Mouse (Mus musculus): ENCODE results near the gene Edem3. TPM values are rescaled to one million over a fixed set of nuclear protein-coding genes. Genes with fewer than 3 reads are reported as not detected.
"Not testable (repeated sequence)": the region's sequence is repeated elsewhere in the genome, so short reads cannot be mapped to it uniquely, and the experiment has no call there.

Edem3 gene
- polyA plus RNA-seq, 1 experiment from 2014 or later = 8.5 TPM

DNA sequence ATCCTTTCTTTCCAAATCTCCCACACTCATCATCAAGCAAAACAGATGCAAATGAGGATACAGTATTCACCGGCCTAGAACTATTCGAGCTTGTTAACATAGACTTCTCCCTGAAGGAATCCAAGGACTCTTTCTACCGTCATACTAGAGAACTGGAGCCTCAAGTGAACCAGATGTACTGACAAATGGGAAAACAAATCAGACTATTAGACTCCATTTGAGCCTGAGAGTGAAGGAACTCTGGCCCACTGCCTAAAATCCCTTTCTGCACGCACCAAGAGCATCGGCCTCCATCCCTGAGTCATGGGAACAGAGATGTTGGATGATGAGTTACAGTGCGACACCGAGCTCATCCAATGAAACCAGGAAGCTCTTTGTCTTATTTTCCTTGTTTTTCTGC, 69.9 kb downstream of the Edem3 start:
- Histone ChIP-seq H3K4me2 (replicated peaks; ENCODE audit: low read depth) (no peak overlapping the region), H3K4me1 (replicated peaks; ENCODE audit: control insufficient read depth, insufficient read depth, low read length) (no peaks in the 10 kb centered on the region), H3K9ac (ENCODE audit: low read depth, low read length) (no peak overlapping the region), H3K27me3 (replicated peaks; ENCODE audit: control insufficient read depth, insufficient read depth, low read length) (no peaks in the 10 kb centered on the region), H3K27ac (ENCODE audit: low read depth, low read length) (no peak overlapping the region), H3K4me3 (ENCODE audit: low read depth, low read length) (no peak overlapping the region), H3K9me3 (ENCODE audit: control insufficient read depth) (no peaks in the 10 kb centered on the region), H3K36me3 (ENCODE audit: control insufficient read depth, insufficient read depth) (no peaks in the 10 kb centered on the region)
- ATAC-seq = no peak
- no peak for TF ChIP-seq CTCF (IDR thresholded peaks at IDR 0.05; ENCODE audit: low read depth)
- WGBS = 63% methylated on average over 7 of the region's 7 CpGs

- ATAC-seq = no peak
- Histone ChIP-seq H3K27me3 (replicated peaks; ENCODE audit: control insufficient read depth, insufficient read depth, low read length) (no peaks in the 10 kb centered on the region), H3K4me3 (ENCODE audit: low read depth, low read length) (no peak overlapping the region), H3K4me1 (replicated peaks; ENCODE audit: control insufficient read depth, insufficient read depth, low read length) (no peaks in the 10 kb centered on the region), H3K27ac (ENCODE audit: low read depth, low read length) (no peak overlapping the region), H3K9me3 (ENCODE audit: control insufficient read depth) (no peaks in the 10 kb centered on the region), H3K9ac (ENCODE audit: low read depth, low read length) (no peak overlapping the region), H3K36me3 (ENCODE audit: control insufficient read depth, insufficient read depth) (no peaks in the 10 kb centered on the region), H3K4me2 (replicated peaks; ENCODE audit: low read depth) (no peak overlapping the region)
- TF ChIP-seq CTCF (IDR thresholded peaks at IDR 0.05; ENCODE audit: low read depth) = no peak
- 81% methylated on average over 3 of the region's 3 CpGs for WGBS
Observed at GRCm38 (mm10) chr1:151831791-151832190, 76.6 kb downstream of the Edem3 start.

- no peak for ATAC-seq
- Histone ChIP-seq H3K9ac (ENCODE audit: low read depth, low read length) (no peak overlapping the region), H3K27me3 (replicated peaks; ENCODE audit: control insufficient read depth, insufficient read depth, low read length) (no peaks in the 10 kb centered on the region), H3K4me2 (replicated peaks; ENCODE audit: low read depth) (no peak overlapping the region), H3K9me3 (ENCODE audit: control insufficient read depth) (no peaks in the 10 kb centered on the region), H3K36me3 (ENCODE audit: control insufficient read depth, insufficient read depth) (no peaks in the 10 kb centered on the region), H3K4me3 (ENCODE audit: low read depth, low read length) (no peak overlapping the region), H3K27ac (ENCODE audit: low read depth, low read length) (no peak overlapping the region), H3K4me1 (replicated peaks; ENCODE audit: control insufficient read depth, insufficient read depth, low read length) (no peaks in the 10 kb centered on the region)
- WGBS = 93% methylated on average over 4 of the region's 4 CpGs
- TF ChIP-seq CTCF (IDR thresholded peaks at IDR 0.05; ENCODE audit: low read depth) = no peak
Observed at GRCm38 (mm10) chr1:151835261-151835660, 80.1 kb downstream of the Edem3 start.

DNA sequence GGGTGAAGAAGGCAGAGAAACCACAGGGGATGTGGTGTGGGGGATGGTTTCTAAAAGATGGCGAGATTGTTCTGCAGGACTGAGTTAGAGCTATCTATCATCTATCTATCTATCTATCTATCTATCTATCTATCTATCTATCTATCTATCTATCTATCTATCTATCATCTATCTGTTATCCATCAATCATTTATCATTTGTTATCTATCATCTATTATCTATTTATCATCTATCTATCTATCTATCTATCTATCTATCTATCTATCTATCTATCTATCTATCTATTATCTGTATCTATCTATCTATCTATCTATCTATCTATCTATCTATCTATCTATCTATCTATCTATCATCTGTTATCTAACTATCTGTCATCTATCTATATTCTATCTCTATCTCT, 85.2 kb downstream of the Edem3 start:
- not testable (repeated sequence) for H3K4me1 ChIP-seq (replicated peaks; ENCODE audit: control insufficient read depth, insufficient read depth, low read length); ATAC-seq; H3K4me3 ChIP-seq (ENCODE audit: low read depth, low read length); H3K27ac ChIP-seq (ENCODE audit: low read depth, low read length); H3K4me2 ChIP-seq (replicated peaks; ENCODE audit: low read depth); H3K36me3 ChIP-seq (ENCODE audit: control insufficient read depth, insufficient read depth); H3K9me3 ChIP-seq (ENCODE audit: control insufficient read depth); H3K27me3 ChIP-seq (replicated peaks; ENCODE audit: control insufficient read depth, insufficient read depth, low read length); H3K9ac ChIP-seq (ENCODE audit: low read depth, low read length)
- WGBS = 100% methylated on average over 1 of the region's 1 CpGs

DNA sequence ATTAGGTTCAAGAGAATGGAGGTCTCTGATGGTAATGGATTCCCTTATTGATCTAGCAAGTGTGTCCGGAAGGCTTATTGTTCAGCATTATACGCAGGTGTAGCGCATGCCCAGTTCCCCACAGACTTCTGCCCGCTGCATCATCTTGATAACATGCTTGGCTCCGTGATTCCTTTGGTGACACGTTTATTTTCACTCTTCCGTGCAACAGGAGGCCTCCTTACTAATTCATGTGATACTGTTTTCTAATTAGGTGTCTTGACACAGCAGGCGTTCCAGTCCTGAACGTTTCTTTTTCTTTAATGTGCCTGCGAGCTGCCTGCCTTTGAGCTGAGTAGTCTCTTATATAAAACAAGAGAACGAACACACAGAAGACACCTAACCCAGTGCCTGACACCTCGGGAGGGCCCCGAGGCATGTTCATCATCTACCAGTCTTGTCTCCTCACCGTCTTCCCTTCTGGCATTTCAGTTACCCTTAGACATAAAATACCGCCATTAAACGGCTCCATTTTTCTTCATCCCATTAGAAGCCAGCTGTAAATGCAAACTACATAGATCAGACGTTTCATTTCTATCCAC, 90.2 kb downstream of the Edem3 start:
- 85% methylated on average over 17 of the region's 17 CpGs for WGBS
- ATAC-seq = no peak
- H3K27me3 ChIP-seq (replicated peaks; ENCODE audit: control insufficient read depth, insufficient read depth, low read length) = no peaks in the 10 kb centered on the region
- H3K4me3 ChIP-seq (ENCODE audit: low read depth, low read length) = no peak overlapping the region
- no peak for TF ChIP-seq CTCF (IDR thresholded peaks at IDR 0.05; ENCODE audit: low read depth)
- 0 out of 2 replicates have a peak, but pooled peaks cover 4% of the 10 kb centered on the region for H3K9me3 ChIP-seq (ENCODE audit: control insufficient read depth)
- no peaks in the 10 kb centered on the region for H3K4me1 ChIP-seq (replicated peaks; ENCODE audit: control insufficient read depth, insufficient read depth, low read length)
- no peak overlapping the region for H3K4me2 ChIP-seq (replicated peaks; ENCODE audit: low read depth)
- H3K9ac ChIP-seq (ENCODE audit: low read depth, low read length) = no peak overlapping the region
- H3K27ac ChIP-seq (ENCODE audit: low read depth, low read length) = no peak overlapping the region
- H3K36me3 ChIP-seq (ENCODE audit: control insufficient read depth, insufficient read depth) = no peaks in the 10 kb centered on the region

DNA sequence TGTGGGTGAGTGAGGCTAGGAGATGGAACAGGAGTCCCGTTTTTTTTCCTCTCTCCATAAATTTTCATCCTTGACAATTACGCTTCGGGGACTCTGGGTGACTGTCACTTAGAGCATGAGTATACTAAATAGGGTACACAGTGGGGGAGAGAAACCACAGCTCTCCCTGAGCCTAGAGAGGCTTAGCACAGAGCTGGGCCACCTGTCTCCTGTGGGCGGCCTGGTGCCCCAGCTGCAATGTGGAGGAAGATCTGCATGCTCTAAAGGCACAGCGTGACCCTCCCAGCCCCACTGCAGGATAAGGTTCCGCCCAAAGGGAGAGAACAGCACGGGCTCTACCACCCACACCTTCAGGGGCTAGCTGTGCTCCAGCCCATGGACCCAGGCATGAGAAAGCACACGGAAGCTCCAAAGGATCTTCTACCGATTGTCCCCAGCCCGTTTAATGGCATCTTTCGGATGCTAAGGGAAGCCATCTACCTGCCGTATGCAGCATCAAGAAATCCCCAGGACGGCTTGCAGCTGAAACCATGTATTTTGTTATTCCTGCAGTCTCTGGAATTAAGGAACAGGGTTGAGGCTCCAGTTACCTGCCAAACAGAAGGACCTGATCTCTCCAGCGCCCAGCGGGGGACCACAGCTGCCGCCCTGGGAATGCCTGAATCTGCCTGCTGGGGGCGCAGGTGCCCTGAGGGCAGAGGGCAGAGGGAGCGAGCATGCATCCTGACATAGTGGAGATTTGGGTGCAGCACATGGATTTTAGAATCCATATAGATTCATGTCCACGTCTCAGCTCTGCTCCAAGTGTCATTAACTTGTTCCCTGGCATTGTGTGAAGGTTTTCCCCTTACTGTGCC, 91.0 kb downstream of the Edem3 start:
- no peaks in the 10 kb centered on the region for H3K27me3 ChIP-seq (replicated peaks; ENCODE audit: control insufficient read depth, insufficient read depth, low read length)
- no peak for ATAC-seq
- H3K27ac ChIP-seq (ENCODE audit: low read depth, low read length) = no peak overlapping the region
- no peaks in the 10 kb centered on the region for H3K4me1 ChIP-seq (replicated peaks; ENCODE audit: control insufficient read depth, insufficient read depth, low read length)
- 62% methylated on average over 19 of the region's 19 CpGs for WGBS
- peak; percentile 61 for TF ChIP-seq CTCF (IDR thresholded peaks at IDR 0.05; ENCODE audit: low read depth)
- 0 out of 2 replicates have a peak, but pooled peaks cover 4% of the 10 kb centered on the region for H3K9me3 ChIP-seq (ENCODE audit: control insufficient read depth)
- H3K4me3 ChIP-seq (ENCODE audit: low read depth, low read length) = no peak overlapping the region
- H3K36me3 ChIP-seq (ENCODE audit: control insufficient read depth, insufficient read depth) = no peaks in the 10 kb centered on the region
- H3K9ac ChIP-seq (ENCODE audit: low read depth, low read length) = no peak overlapping the region
- H3K4me2 ChIP-seq (replicated peaks; ENCODE audit: low read depth) = no peak overlapping the region

Measured in intestine, postnatal 0 days (tissue).